Mouse (Mus musculus): ENCODE results near the gene Bach2.
A peak's percentile ranks its signal among the peaks of the same experiment; 100 is the strongest.

Bach2 gene

DNA sequence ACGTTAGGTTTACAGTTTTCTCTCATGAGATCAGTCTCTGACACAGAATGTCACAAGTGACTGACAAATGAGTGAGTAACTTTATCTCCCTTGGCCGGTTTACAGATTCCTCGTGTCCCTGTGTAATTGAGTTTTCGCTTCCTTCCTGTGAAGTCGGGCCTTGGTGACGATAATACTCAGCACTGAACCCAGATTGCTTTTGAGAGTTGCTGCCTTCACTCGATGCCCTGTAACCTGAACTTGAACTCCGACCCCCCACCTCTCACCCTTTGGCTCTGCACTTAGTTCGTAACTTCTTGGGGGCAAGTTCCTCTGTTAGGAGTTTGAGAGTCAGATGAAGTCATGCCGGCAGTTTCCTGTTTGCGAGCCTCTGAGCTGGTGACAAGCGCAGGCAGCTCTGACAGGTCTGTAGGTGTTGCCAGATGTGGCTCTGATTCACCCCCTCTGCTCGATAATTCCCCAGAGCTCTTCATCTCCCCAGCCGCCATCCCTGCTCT is 124.9 kb downstream of the Bach2 start:
- no peak for DNase-seq

DNA sequence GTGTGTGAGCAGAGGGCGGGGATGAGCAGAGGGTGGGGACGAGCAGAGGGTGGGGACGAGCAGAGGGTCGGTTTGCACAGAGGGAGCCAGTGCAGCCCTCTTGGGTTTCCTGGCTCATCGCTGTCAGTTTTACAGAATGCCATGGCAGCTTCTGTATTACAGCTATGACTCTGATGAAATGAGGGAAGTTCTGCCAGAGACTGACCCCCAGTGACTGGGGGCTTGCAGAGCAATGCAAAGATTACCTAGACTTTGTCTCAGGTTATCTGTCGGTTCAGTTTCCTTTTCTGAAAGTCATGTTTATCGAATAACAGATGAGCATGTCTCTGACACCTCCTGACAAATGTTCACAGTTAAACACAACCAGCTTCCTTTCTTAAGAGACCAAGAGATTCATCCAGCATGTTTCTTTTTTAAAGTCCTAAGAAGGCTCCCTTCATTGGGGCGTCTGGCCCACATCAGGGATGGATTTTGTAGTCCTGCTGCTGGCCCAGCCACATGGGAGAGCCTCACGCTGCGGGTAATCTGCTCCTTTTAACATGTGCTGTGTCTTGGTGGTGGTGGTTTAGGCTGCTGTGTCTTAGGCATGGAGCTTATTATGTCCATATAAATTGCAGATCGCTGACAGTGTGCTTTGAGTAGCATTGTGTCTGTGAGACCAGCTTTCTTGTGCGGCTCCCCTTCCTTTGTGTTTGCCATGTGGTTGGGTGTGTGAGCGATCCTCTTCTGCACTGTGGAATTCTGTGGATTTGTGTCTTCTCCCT is 126.7 kb downstream of the Bach2 start:
- no peak for DNase-seq

DNA sequence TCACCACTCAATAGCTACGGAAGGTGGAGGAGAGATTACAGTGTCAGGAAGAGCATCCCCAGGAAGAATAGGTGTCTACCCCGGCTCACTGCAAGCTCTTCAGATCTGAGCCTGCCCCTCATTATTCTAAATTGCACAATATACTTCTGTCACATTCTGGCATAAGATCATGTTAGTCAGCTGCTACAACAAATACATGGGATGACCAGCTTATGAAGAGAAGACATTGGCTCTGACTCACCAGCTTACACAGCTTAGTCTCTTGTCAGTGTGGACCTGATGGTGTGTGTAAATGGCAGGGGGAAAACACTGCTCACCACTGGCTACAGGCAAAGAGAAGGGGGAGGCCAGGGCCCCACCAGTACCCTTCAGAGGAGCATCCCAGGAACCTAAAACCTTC is 127.6 kb downstream of the Bach2 start:
- no peak for DNase-seq

DNA sequence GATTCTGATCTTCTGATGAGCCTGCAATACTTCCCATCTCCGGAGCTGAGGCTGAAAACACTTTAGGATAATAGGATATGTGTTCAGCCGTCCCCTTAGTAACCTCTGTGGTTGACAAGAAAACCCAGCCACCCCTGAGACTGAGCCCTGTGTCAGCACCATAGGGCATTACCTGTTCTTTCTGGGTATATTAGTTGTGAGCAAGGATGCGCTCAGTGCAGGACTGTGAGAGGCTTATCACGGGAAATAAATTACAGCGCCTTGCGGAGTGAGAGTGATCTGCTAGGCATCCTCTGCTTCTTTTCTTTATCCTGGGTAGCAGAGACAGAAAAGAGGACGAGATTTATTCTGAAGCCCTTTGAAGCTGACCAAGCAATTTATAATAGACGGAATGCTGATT is 129.7 kb downstream of the Bach2 start:
- DNase-seq = no peak

DNA sequence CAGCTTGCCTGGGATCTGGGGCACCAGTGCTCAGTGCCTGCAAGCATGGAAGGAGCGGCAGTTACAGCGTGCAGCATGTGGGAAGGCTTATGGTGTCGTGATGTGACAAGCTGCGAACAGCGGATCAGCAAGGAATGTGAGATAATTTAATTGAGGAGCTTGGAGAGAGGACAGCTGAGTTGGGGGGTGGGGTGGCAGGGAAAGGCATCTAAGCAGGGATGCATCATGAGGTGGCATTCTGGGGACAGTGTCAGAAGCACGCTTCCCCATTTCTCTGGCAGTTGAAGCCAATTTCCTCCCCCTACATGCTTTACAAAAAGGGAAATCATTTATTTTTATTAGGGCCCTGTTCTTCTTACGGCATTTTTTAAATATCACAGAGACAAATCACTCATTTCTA is 134.5 kb downstream of the Bach2 start:
- DNase-seq = no peak

DNA sequence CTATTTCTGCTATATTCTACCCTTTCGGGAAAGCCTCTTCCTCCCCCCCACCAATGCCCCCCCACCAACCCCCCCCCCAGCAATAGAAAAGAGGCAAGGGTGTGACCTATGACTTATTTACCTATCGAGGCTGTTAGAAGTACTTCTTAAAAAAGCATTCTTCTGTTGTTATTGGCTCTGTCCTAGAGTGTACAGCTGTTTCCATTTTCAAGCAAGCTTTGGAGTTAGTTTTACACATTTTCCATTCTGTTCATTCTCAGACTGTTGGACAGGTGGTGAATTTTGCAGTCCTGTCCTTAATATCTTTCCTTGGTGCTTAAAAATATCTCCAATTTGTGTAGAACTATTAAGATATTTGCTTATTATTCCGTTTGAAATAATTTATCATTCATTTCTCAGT is 134.9 kb downstream of the Bach2 start:
- DNase-seq = no peak

DNA sequence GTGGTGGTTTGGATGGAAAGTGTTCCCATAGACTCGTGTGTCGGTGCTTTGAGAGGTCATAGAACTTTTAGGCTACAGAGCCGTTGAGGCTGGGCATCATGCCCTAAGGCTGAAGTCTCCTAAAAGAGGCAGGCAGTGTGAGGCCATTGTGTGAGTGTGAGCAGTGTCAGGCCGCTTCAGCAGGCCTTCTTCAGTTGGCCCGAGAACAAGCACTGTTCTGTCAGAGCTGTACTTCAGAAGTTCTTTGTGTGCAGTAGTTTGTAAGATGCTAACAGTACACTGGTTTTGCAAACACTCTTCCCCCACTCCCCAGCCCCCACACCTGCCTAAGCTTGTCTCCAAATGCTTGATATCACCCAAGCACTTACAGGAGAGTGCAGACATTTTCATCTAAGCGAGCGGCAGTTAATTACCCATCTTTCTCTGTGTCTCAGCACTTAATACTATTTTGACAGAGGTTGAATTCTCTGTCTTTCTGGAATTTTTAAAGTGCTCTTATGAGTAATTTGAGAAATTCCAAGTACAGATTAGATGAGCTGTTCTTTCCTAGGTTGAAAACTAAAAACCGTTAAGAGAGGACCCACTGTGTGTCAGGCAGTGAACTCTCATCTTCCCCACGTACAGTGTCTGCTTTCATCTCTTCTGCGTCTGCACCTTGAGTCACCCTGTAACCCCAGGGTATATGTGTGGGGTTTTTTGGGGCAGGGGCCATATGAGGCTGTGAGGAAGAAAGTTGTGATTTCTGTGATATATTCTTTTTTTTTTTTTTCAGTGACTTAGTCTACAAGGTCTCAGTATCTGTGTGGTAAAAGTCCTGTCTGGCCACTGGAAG is 136.4 kb downstream of the Bach2 start:
- no peak for DNase-seq

DNA sequence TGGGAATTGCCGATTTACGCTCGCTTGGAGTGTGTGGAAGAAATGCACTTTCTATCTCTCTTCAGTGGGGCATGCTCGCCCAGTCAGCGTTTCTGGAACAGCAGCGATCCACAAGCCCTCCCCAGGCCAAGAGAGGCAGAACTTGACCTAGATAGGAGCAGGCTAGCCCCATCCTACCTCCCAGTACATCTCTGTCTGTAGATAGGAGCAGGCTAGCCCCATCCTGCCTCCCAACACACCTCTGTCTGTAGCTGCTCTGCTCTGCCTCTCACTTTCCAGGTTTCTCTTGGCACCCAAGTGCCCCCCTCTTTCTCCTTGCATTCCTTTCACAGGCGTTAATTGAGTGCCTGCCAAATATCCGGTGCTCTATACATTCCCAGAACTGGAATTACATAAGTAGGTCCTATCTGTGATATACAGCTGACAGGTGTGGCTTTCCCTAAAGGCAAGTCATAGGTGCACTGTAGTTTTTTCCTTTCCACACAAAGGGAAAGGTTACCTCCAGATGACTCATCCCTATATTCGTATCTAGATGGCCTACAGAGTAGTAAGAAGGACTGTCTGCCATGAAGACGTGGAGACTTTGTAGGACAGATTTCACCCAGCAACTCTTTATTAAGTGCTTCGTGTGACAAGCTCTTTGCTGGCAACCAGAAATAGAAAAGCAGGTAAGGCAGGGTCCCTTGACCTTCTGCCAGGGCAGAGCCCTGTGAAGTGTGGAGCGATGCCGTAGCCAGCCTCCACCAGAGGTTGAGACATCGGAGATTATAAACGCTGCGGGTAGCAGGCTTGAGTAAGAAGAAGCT is 137.3 kb downstream of the Bach2 start:
- no peak for DNase-seq

DNA sequence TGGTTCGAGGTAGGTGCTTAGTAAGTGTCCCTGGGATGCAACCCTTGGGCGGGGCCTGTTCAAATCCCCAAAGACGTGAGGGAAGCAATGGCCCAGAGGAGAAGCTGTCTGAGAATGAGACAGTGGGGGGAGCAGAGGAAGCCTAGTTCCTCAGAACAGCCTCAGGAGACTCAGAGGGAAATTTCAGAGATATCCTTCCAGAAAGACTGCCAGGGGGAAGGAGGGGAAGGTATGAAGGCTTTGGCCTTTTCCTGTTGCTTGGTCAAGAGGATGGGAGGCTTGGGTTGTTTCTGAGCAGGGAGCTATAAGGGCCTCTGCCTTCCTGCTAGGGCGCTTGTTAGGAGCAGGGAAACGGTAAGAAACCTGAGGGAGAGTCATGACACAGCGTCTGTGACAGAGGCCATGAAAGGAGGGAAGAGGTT is 137.9 kb downstream of the Bach2 start:
- DNase-seq = no peak

DNA sequence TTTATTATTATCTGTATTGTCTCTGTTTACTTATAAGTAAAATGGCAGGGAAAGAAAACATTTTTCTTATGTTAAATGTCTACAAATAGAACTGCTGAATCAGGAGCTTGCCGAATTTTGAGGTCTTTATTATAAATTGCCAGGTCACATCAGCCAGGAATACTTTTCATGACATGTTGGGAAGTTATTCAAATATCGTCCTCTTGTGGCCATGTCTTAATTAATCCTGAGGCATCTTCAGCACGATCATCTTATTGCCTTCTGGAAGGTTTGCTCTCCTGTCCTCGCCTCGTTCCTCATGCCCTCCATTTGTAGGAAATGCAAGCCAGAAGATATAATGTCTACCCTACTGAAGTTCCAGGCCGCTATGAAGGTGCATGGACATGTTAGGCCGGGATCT is 140.5 kb downstream of the Bach2 start:
- no peak for DNase-seq

DNA sequence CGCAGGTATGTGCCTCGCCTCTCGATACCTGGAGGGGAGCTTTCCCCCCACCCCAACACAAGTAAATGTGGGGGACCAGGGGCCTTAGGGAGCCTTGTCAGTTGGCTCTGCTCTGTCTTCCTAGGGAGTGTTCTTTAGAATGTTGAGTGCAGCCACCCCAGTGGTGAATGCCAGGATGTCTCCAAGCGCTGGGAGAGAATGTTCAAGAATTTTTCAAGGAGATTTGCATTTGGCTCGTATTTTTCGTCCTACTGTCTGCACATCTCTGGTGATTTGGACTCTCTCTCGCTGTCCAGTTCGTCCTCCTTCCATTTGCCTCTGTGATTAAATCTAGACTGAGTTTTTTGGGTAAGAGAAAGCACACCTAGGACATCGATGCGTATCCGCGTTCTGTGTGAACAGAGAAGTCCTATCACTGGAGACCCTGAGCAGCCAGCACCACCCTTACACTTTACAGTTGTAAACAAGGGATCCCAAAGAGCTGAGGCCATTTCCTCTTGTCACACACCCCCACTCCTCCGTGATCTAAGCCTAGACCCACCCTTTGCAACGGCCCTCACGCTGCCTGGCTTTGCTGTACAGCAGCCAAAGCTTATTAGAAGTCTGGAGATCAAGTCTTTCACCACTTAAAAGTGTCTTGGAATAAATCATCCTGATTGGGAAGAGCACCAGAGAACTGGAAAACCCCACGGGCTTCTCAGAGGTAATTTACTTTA is 143.2 kb downstream of the Bach2 start:
- DNase-seq = no peak

DNA sequence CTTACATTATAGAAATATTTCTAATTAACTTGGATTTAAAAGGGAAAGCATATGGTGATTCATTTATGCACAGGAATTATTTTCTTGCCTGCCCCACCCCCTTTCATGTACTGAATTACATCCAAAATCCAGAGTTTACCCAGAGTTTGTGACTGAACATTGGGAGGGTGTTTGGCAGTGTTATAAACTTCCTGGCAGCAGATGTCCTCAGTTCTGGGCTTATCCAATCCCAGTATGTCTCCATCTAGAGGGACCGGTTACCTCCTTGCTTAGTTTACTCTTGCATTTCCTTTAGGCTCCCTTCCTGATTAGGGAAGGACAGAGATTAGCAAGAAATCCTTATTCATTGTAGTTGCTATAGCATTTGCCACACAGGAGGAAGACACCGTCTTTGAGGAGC is 146.5 kb downstream of the Bach2 start:
- no peak for DNase-seq

DNA sequence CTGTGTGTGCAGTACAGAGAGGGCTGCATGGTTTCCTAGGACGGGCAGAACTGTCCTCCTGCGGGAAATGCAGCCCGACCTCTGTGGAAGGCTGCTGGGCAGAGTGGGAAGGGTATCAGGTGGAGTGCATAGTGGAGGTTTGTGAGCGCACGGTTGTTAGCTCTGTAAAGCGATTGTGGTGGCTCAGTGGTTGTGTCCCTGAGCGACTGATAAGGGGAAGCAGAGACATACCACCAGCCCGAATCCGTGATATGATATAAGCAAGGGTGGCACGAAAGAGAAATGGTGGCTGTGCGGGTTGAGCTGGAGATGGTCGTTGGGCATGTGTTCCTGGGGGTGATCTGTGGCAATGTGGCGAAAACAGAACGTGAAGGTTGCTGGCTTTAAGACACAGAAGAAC is 147.0 kb downstream of the Bach2 start:
- DNase-seq = no peak

DNA sequence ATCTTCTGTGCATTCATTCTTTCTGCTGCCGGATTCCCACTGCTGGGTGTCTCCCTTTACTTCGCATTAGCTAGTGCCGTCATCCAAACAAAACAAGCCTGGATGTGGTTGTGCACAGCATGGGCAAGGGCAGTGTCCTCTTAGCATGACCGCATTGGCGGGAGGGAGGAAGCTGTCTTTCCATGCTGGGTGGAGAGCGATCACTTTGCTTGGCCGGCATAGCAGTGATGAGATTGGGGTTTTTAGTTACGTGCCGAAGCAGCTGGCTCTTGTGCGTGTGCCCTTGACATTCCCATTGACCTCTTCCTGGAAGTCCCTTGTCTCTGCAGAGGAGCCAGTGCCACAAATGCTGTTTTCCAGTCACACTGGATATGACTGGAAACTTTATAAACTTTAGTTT is 147.7 kb downstream of the Bach2 start:
- no peak for DNase-seq

DNA sequence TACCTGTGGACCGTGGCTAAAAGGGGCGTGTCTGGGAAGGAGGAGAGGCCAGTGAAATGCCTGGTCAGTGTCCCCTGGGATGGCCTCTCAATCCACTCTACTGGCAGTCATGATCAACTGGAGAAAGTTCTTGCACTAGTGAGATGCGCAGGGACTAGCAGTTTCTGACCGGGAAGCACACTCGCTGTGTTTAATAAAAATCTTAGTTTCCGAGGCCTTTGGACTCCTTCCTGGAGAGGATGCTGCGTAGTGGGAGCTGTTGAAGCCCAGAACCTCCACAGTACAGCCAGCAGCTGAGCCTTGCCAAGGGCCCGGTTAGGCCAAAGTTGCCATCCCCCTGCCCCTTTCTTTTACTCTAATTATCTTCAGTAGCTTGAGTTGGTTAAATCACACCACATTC is 148.3 kb downstream of the Bach2 start:
- no peak for DNase-seq

DNA sequence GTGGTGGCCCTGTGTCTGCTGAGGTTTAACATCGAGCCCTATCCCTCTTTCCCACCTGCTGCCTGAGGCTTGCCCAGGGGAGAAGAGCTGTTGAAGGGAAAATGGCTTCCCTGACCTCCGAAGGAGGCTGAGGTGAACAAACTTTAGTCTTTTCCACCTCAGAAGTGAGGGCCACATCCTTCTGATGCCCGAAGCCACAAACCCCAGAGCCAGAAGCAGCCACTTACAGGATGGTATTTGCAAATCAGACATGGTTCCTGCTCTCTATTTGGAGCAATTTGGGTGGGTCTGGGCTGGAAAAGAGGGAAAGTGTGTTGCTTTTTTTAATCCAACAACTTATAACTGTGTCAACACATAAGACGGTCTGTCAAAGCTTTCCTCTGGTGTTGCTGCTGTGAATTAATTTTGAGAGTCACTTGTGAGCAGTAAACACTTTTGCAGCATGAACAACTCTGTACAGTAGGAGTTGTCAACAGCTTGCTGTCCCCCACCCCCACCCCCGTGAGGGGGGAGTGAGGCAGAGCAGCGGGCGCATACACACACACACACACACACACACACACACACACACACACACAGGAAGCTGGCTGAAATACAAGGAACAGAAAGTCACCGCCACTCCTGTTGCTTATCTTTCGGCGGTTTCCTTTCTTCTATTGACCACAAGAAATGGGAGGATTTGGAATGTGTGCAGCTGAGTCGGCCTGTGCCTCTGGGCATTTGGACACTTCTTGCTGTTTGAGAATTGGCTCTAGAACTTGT is 149.1 kb downstream of the Bach2 start:
- DNase-seq = no peak

DNA sequence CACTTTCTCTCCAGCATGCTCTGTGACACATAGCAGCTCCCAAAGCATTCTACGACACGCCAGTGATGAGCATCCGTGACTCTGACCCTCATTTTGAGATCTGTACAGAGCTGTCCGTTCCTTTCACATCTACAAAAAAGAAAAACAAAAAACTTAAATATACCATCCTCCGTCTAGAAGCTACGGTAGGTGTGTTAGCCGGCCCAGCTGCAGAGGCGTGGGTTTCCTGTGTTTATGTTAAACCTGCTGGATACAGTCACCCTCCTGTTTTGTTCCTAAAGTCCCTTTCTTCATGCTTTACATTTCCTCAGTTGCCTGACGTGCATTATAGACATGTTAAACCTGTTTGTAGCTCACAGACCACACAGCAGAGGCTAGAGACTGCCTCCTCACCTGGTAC is 150.0 kb downstream of the Bach2 start:
- DNase-seq = no peak

DNA sequence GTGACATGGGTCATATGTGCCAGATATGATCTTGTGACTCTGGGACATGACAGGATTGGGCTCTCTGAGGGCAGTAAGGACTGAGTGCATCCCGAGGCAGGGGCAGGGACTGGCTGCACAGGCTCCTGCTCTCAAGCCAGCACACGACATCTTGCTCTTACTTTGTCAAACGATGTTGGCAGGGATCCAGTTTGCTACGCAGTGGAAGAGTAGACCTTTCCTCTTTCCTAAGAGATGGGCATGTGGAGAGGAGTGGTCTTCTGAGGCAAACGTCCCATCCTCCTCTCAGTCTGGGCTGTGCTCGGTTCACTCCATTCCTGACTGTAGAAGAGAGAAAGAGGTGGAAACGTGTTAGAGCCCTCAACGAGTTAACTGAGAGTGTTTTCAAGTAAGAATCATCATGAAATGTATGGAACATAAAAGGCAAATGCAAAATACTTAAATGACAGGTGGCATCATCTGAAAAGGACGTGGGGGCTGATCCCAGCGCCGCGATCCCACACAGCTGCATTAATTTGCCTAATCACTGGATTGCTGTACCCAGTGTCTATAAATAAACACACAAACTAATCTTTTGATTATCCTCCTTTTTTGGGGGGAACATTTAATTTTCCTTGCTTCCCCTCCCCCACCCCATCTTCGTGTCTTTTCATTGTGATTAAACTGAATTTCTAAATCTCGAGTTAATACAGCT is 150.7 kb downstream of the Bach2 start:
- no peak for DNase-seq

DNA sequence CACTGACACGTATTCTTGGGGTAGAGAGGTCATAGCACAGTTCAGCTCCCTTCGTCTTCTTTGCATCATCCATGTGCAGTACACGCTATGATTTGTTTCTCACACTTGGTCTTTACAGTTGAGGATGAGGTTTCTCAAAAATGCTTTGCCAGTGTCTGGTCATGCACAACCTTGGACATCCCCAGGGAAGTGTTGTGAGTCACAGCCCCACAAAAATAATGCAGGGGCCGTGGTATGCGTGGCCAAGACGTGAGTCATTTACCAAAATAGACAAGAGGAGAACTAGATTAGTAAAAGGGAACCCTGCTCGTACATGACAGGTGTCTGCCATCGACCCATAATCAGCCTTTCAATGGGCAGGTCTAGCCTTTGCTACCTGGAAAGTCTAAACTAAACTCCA is 152.7 kb downstream of the Bach2 start:
- peak in 1 of 2 experiments; percentile 22 for DNase-seq

DNA sequence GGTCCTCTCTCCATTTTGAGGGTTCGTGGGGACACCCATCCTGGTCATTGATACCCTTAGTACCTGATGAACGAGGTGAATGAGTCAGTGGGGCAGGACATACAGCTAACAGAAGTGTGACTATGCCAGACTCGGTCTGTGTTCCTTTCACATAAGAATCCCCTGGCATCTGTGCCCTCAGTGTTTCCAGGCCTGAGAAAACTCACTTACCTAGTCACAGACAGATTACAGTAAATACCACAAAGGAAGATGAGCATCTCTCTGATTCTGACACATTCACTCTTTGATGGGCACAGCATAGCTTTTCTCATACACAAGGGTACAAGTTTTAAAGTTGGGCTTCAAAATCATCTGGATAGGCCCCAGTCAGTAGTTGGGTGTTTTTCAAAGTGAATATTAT is 154.6 kb downstream of the Bach2 start:
- DNase-seq = no peak

DNA sequence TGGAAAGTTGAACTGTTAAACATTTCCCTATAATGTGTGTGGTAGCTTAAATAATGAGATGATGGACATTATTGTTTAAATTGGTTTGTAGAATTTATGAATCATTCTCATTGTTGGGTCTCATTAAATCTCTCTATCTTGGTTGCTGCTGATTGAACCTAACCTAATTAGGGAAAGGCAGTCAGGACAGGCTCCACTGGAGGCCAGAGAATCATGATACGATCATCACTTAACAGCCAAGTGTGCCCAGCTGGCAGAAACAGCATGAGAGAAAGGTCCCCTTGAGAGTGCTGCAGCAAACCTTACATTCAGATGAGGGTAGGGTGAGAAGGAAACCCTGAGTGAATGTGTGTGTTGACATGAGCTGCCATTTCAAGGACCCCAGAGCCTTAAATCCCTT is 155.3 kb downstream of the Bach2 start:
- DNase-seq = no peak

Data from cerebellum, adult 18-20 months (tissue).